Mouse (Mus musculus) thymus, postnatal 0 days (tissue): ENCODE data around the gene Cep63. TPM values are rescaled to one million over a fixed set of nuclear protein-coding genes. Genes with fewer than 3 reads are reported as not detected.

Experiments
- DNase-seq: peaks from one replicate; pipeline ENCODE4 v3.0.0-alpha.2; 2015; ENCODE audit warnings: low spot score
- polyA plus RNA-seq: library from polyadenylated mRNA; unstranded; fragments of >200 nt; fragmentation: Nextera tagmentation; extraction: Ambion mirVana; gene quantifications from 2 replicates; pipeline ENCODE4 v1.2.1, GENCODE M21; 2015

Gene Cep63
- polyA plus RNA-seq, 1 experiment from 2014 or later = 51.7 TPM

- DNase-seq = no peak
Observed at GRCm38 (mm10) chr9:102631589-102632147, 5.3 kb upstream of the Cep63 start.

GRCm38 (mm10) chr9:102629052-102629451 is 2.7 kb upstream of the Cep63 start:
- no peak for DNase-seq

GRCm38 (mm10) chr9:102627442-102627841 is 1.1 kb upstream of the Cep63 start:
- DNase-seq = no peak

GRCm38 (mm10) chr9:102626839-102627225 is 498 bp upstream of the Cep63 start:
- no peak for DNase-seq

- DNase-seq = peak; percentile 58
Observed at GRCm38 (mm10) chr9:102625401-102625982, 842 bp downstream of the Cep63 start.

- DNase-seq = no peak
Observed at GRCm38 (mm10) chr9:102623581-102623980, 2.8 kb downstream of the Cep63 start.

- DNase-seq = no peak
Observed at GRCm38 (mm10) chr9:102622876-102623275, 3.5 kb downstream of the Cep63 start.

GRCm38 (mm10) chr9:102622192-102622857 is 4.0 kb downstream of the Cep63 start:
- DNase-seq = peak; percentile 62

- DNase-seq = no peak
Observed at GRCm38 (mm10) chr9:102621385-102621784, 4.9 kb downstream of the Cep63 start.

- DNase-seq = no peak
Observed at GRCm38 (mm10) chr9:102616267-102616666, 10.1 kb downstream of the Cep63 start.

GRCm38 (mm10) chr9:102615071-102615470 is 11.3 kb downstream of the Cep63 start:
- no peak for DNase-seq

GRCm38 (mm10) chr9:102609221-102609620 is 17.1 kb downstream of the Cep63 start:
- no peak for DNase-seq

GRCm38 (mm10) chr9:102607471-102607870 is 18.9 kb downstream of the Cep63 start:
- DNase-seq = no peak

- DNase-seq = no peak
Observed at GRCm38 (mm10) chr9:102605162-102605561, 21.2 kb downstream of the Cep63 start.

GRCm38 (mm10) chr9:102601666-102602065 is 24.7 kb downstream of the Cep63 start:
- no peak for DNase-seq

GRCm38 (mm10) chr9:102601187-102601586 is 25.1 kb downstream of the Cep63 start:
- DNase-seq = no peak

GRCm38 (mm10) chr9:102595662-102596436 is 30.5 kb downstream of the Cep63 start:
- no peak for DNase-seq

- no peak for DNase-seq
Observed at GRCm38 (mm10) chr9:102594667-102595393, 31.5 kb downstream of the Cep63 start.

GRCm38 (mm10) chr9:102587347-102587746 is 39.0 kb downstream of the Cep63 start:
- DNase-seq = no peak

GRCm38 (mm10) chr9:102581921-102582469 is 44.3 kb downstream of the Cep63 start:
- DNase-seq = no peak

- DNase-seq = peak; percentile 32
Observed at GRCm38 (mm10) chr9:102577480-102577879, 48.9 kb downstream of the Cep63 start.
